ENCODE assay signal across 10 mouse cellular contexts in the genomic region with DNA sequence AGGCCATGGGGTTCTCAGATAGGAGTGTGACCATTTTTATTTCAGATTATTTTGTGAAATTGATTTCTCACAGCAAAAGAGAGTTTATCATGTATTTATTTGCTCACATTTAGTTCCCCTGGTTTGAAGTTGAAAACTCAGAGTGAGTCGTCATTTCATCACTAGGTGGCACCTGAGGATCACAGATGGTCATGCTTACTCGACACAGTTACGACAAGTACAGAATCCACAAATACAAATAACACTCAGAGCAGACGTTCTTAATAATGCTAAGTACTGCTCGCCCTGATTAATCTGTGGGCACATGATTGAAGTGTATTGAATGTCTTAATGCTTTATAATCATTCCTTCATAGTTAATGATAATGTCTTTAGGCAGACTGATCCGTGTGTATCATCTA. TPM values are rescaled to one million over a fixed set of nuclear protein-coding genes. Genes with fewer than 3 reads are reported as not detected.
DNase-seq lines count a peak whose midpoint lies in the region; ATAC-seq and TF ChIP-seq lines count a peak whose summit lies in the region.
"Had no signal": no experiment of that assay in that cellular context is flagged by ENCODE, and none has a peak within 500 bp of the region (broad histone marks: within the 10 kb centered on the region; RNA-seq: fewer than 3 reads in every experiment).

No protein-coding gene starts in this region.

- H3K27ac ChIP-seq in heart, embryonic 10.5 days, result no peak overlapping the region
- no peak overlapping the region for H3K27ac ChIP-seq in midbrain, postnatal 0 days (ENCODE audit: low read depth, low read length)
- no peak overlapping the region for H3K27ac ChIP-seq in midbrain, embryonic 15.5 days
- H3K27ac ChIP-seq in stomach, postnatal 0 days (replicated peaks), result no peak overlapping the region
- no peak overlapping the region for H3K27ac ChIP-seq in heart, embryonic 12.5 days (ENCODE audit: poor library complexity, severe bottlenecking)
- H3K27ac ChIP-seq: limb, embryonic 15.5 days; neural tube, embryonic 13.5 days had no signal

- ATAC-seq in midbrain, postnatal 0 days (ENCODE audit: low FRiP score), result no peak
- no peak for ATAC-seq in midbrain, embryonic 15.5 days (replicated peaks)
- peak; percentile 52 for ATAC-seq in activated CD4-positive, CD25-positive, alpha-beta regulatory T cell, adult 4 months
- no peak for ATAC-seq in stomach, postnatal 0 days (ENCODE audit: low FRiP score, low TSS enrichment)
- ATAC-seq in heart, embryonic 12.5 days (ENCODE audit: insufficient number of reproducible peaks, low FRiP score), result no peak

- H3K4me3 ChIP-seq in heart, embryonic 10.5 days, result no peak overlapping the region
- no peak overlapping the region for H3K4me3 ChIP-seq in midbrain, postnatal 0 days (ENCODE audit: low read depth, low read length)
- no peak overlapping the region for H3K4me3 ChIP-seq in midbrain, embryonic 15.5 days
- H3K4me3 ChIP-seq in stomach, postnatal 0 days (ENCODE audit: low read depth, low read length), result no peak overlapping the region
- no peak overlapping the region for H3K4me3 ChIP-seq in heart, embryonic 12.5 days
- H3K4me3 ChIP-seq: limb, embryonic 15.5 days; neural tube, embryonic 13.5 days had no signal

- intact Hi-C loops in heart, postnatal 10 days (cut with DNase I), result loop anchor here (5.0 kb wide), 1 partner anchor 600 kb away; no protein-coding TSS in a partner anchor

- H3K4me2 ChIP-seq in midbrain, postnatal 0 days (ENCODE audit: low read depth, low read length, poor library complexity, severe bottlenecking), result no peak overlapping the region
- H3K4me2 ChIP-seq in midbrain, embryonic 15.5 days, result no peak overlapping the region
- H3K4me2 ChIP-seq in stomach, postnatal 0 days (replicated peaks; ENCODE audit: low read depth), result no peak overlapping the region
- no peak overlapping the region for H3K4me2 ChIP-seq in heart, embryonic 12.5 days
- H3K4me2 ChIP-seq: limb, embryonic 15.5 days; neural tube, embryonic 13.5 days had no signal

- peaks cover 11% of the 10 kb centered on the region; the same call in 1 of the 2 replicates for H3K36me3 ChIP-seq in heart, embryonic 10.5 days
- 0 out of 2 replicates have a peak, but pooled peaks cover 3% of the 10 kb centered on the region for H3K36me3 ChIP-seq in midbrain, postnatal 0 days (ENCODE audit: insufficient read depth, low read length)
- H3K36me3 ChIP-seq in midbrain, embryonic 15.5 days (replicated peaks), result 0 out of 2 replicates have a peak, but pooled peaks cover 3% of the 10 kb centered on the region
- H3K36me3 ChIP-seq in stomach, postnatal 0 days (ENCODE audit: control insufficient read depth, insufficient read depth, low read length), result no peaks in the 10 kb centered on the region
- H3K36me3 ChIP-seq in heart, embryonic 12.5 days, result peaks cover 11% of the 10 kb centered on the region; the same call in 1 of the 2 replicates

- no peaks in the 10 kb centered on the region for H3K9me3 ChIP-seq in heart, embryonic 10.5 days
- no peaks in the 10 kb centered on the region for H3K9me3 ChIP-seq in midbrain, postnatal 0 days (ENCODE audit: low read length)
- no peaks in the 10 kb centered on the region for H3K9me3 ChIP-seq in midbrain, embryonic 15.5 days
- H3K9me3 ChIP-seq in stomach, postnatal 0 days (ENCODE audit: control insufficient read depth, low read length), result no peaks in the 10 kb centered on the region
- no peaks in the 10 kb centered on the region for H3K9me3 ChIP-seq in heart, embryonic 12.5 days (replicated peaks)
- H3K9me3 ChIP-seq: limb, embryonic 15.5 days; neural tube, embryonic 13.5 days had no signal

- DNase-seq in heart, postnatal 10 days, result peak; percentile 27 to 29
- DNase-seq in heart, embryonic 10.5 days (ENCODE audit: low spot score), result no peak
- peak; percentile 26 for DNase-seq in midbrain, postnatal 0 days (ENCODE audit: low spot score)
- no peak for DNase-seq in stomach, postnatal 0 days (ENCODE audit: low spot score)
- DNase-seq in urinary bladder, postnatal 25 days (ENCODE audit: low spot score), result no peak

- H3K4me1 ChIP-seq in heart, embryonic 10.5 days, result peaks cover 21% of the 10 kb centered on the region
- no peaks in the 10 kb centered on the region for H3K4me1 ChIP-seq in midbrain, postnatal 0 days (ENCODE audit: insufficient read depth, low read length)
- no peaks in the 10 kb centered on the region for H3K4me1 ChIP-seq in midbrain, embryonic 15.5 days
- no peaks in the 10 kb centered on the region for H3K4me1 ChIP-seq in stomach, postnatal 0 days (replicated peaks; ENCODE audit: control insufficient read depth, insufficient read depth)
- H3K4me1 ChIP-seq in heart, embryonic 12.5 days (replicated peaks), result peaks cover 38% of the 10 kb centered on the region
- H3K4me1 ChIP-seq: limb, embryonic 15.5 days had no signal

- H3K27me3 ChIP-seq in heart, embryonic 10.5 days (ENCODE audit: insufficient read depth, poor library complexity, severe bottlenecking), result no peaks in the 10 kb centered on the region
- H3K27me3 ChIP-seq in midbrain, postnatal 0 days (ENCODE audit: insufficient read depth, low read length), result no peaks in the 10 kb centered on the region
- no peaks in the 10 kb centered on the region for H3K27me3 ChIP-seq in midbrain, embryonic 15.5 days (replicated peaks)
- H3K27me3 ChIP-seq in stomach, postnatal 0 days (ENCODE audit: control insufficient read depth, insufficient read depth, low read length), result no peaks in the 10 kb centered on the region
- H3K27me3 ChIP-seq in heart, embryonic 12.5 days (replicated peaks), result no peaks in the 10 kb centered on the region
- H3K27me3 ChIP-seq: limb, embryonic 15.5 days; neural tube, embryonic 13.5 days had no signal

- H3K9ac ChIP-seq in midbrain, postnatal 0 days (replicated peaks; ENCODE audit: low read length, poor library complexity, severe bottlenecking), result no peak overlapping the region
- no peak overlapping the region for H3K9ac ChIP-seq in midbrain, embryonic 15.5 days
- no peak overlapping the region for H3K9ac ChIP-seq in stomach, postnatal 0 days (ENCODE audit: low read length)
- H3K9ac ChIP-seq in heart, embryonic 12.5 days, result no peak overlapping the region
- H3K9ac ChIP-seq: limb, embryonic 15.5 days; neural tube, embryonic 13.5 days had no signal

- 66% methylated on average over 6 of the region's 6 CpGs for WGBS in heart, embryonic 10.5 days
- 42% methylated on average over 6 of the region's 6 CpGs for WGBS in midbrain, postnatal 0 days
- 51% methylated on average over 6 of the region's 6 CpGs for WGBS in midbrain, embryonic 15.5 days
- WGBS in stomach, postnatal 0 days, result 52% methylated on average over 6 of the region's 6 CpGs
- WGBS in heart, embryonic 12.5 days, result 60% methylated on average over 6 of the region's 6 CpGs

- TF ChIP-seq CTCF in midbrain, postnatal 0 days (IDR thresholded peaks at IDR 0.05), result peak; percentile 67
- peak; percentile 65 for TF ChIP-seq CTCF in stomach, postnatal 0 days (IDR thresholded peaks at IDR 0.05; ENCODE audit: low read depth)

- no peak for TF ChIP-seq EP300 in stomach, postnatal 0 days (optimal IDR thresholded peaks at IDR 0.05)

RNA-seq across cellular contexts. Expression of a gene that starts 8.3 kb away (rescaled TPM):
- total RNA-seq in heart, postnatal 10 days (2021), result 10 to 100 TPM; 55.5 to 60.5 TPM
- 44.0 and 44.5 TPM in 2 replicates for polyA plus RNA-seq in heart, embryonic 10.5 days (2016; fragmentation: Nextera tagmentation; extraction: Ambion mirVana)
- total RNA-seq in midbrain, postnatal 0 days (2014; rRNA removed), result 38.7 and 40.7 TPM in 2 replicates
- 13.1 and 15.5 TPM in 2 replicates for polyA plus RNA-seq in midbrain, postnatal 0 days (2015; fragmentation: Nextera tagmentation; extraction: Ambion mirVana)
- 23.3 and 27.3 TPM in 2 replicates for polyA plus RNA-seq in midbrain, embryonic 15.5 days (2015; fragmentation: Nextera tagmentation; extraction: Ambion mirVana)
- 1 to 10 TPM; 5.8 to 9.5 TPM for polyA plus RNA-seq in activated CD4-positive, CD25-positive, alpha-beta regulatory T cell, adult 4 months (2017; shearing (Covaris generic))
- 12.9 and 14.2 TPM in 2 replicates for polyA plus RNA-seq in stomach, postnatal 0 days (2015; fragmentation: Nextera tagmentation; extraction: Ambion mirVana)
- 41.8 and 44.6 TPM in 2 replicates for polyA plus RNA-seq in heart, embryonic 12.5 days (2016; fragmentation: Nextera tagmentation; extraction: Ambion mirVana)

Comparison
In these comparisons a context has a peak if more than half of its experiments do, and no peak if none do; other contexts are left out.
1. DNase-seq: peak in heart, postnatal 10 days (2 of 2) and midbrain, postnatal 0 days (single experiment); none in heart, embryonic 10.5 days (single experiment), stomach, postnatal 0 days (single experiment) and urinary bladder, postnatal 25 days (single experiment).